Mouse (Mus musculus): ENCODE results near the gene Ttll5.
A peak's percentile ranks its signal among the peaks of the same experiment; 100 is the strongest.

Ttll5 gene

GRCm38 (mm10) chr12:85839371-85840000, 15.0 kb downstream of the Ttll5 start:
- no peak for DNase-seq (ENCODE audit: low spot score in 2 of 2)

- DNase-seq (ENCODE audit: low spot score in 2 of 2), result no peak
Measured at GRCm38 (mm10) chr12:85848164-85848958, 23.9 kb downstream of the Ttll5 start.

- no peak for DNase-seq (ENCODE audit: low spot score in 2 of 2)
Measured at GRCm38 (mm10) chr12:85850661-85851060, 26.2 kb downstream of the Ttll5 start.

GRCm38 (mm10) chr12:85853836-85854235, 29.4 kb downstream of the Ttll5 start:
- no peak for DNase-seq (ENCODE audit: low spot score in 2 of 2)

- no peak for DNase-seq (ENCODE audit: low spot score in 2 of 2)
Measured at GRCm38 (mm10) chr12:85854271-85854670, 29.8 kb downstream of the Ttll5 start.

- DNase-seq (ENCODE audit: low spot score in 2 of 2), result no peak
Measured at GRCm38 (mm10) chr12:85857300-85857699, 32.8 kb downstream of the Ttll5 start.

- no peak for DNase-seq (ENCODE audit: low spot score in 2 of 2)
Measured at GRCm38 (mm10) chr12:85859111-85859510, 34.7 kb downstream of the Ttll5 start.

- no peak for DNase-seq (ENCODE audit: low spot score in 2 of 2)
Measured at GRCm38 (mm10) chr12:85859511-85860189, 35.2 kb downstream of the Ttll5 start.

- DNase-seq (ENCODE audit: low spot score in 2 of 2), result peak in 1 of 2 experiments; percentile 24
Measured at GRCm38 (mm10) chr12:85862514-85862913, 38.1 kb downstream of the Ttll5 start.

- DNase-seq (ENCODE audit: low spot score in 2 of 2), result no peak
Measured at GRCm38 (mm10) chr12:85865526-85865925, 41.1 kb downstream of the Ttll5 start.

GRCm38 (mm10) chr12:85866624-85867023, 42.2 kb downstream of the Ttll5 start:
- DNase-seq (ENCODE audit: low spot score in 2 of 2), result no peak

GRCm38 (mm10) chr12:85867125-85867524, 42.7 kb downstream of the Ttll5 start:
- DNase-seq (ENCODE audit: low spot score in 2 of 2), result no peak

- peak; percentile 31 to 66 for DNase-seq (ENCODE audit: low spot score in 2 of 2)
Measured at GRCm38 (mm10) chr12:85869423-85869822, 45.0 kb downstream of the Ttll5 start.

GRCm38 (mm10) chr12:85879631-85880314, 55.3 kb downstream of the Ttll5 start:
- DNase-seq (ENCODE audit: low spot score in 2 of 2), result no peak

GRCm38 (mm10) chr12:85885024-85885423, 60.6 kb downstream of the Ttll5 start:
- no peak for DNase-seq (ENCODE audit: low spot score in 2 of 2)

GRCm38 (mm10) chr12:85890054-85890453, 65.6 kb downstream of the Ttll5 start:
- DNase-seq (ENCODE audit: low spot score in 2 of 2), result no peak

- DNase-seq (ENCODE audit: low spot score in 2 of 2), result no peak
Measured at GRCm38 (mm10) chr12:85903986-85904385, 79.5 kb downstream of the Ttll5 start.

- no peak for DNase-seq (ENCODE audit: low spot score in 2 of 2)
Measured at GRCm38 (mm10) chr12:85905666-85906065, 81.2 kb downstream of the Ttll5 start.

GRCm38 (mm10) chr12:85907896-85908295, 83.4 kb downstream of the Ttll5 start:
- DNase-seq (ENCODE audit: low spot score in 2 of 2), result no peak

GRCm38 (mm10) chr12:85910811-85911210, 86.4 kb downstream of the Ttll5 start:
- DNase-seq (ENCODE audit: low spot score in 2 of 2), result no peak

- no peak for DNase-seq (ENCODE audit: low spot score in 2 of 2)
Measured at GRCm38 (mm10) chr12:85912712-85913504, 88.4 kb downstream of the Ttll5 start.

All from urinary bladder, postnatal 4 days (tissue).